ENCODE assay signal across 8 mouse cellular contexts in genomic region chr5:92042377-92043348, GRCm38 (mm10). TPM values are rescaled to one million over a fixed set of nuclear protein-coding genes. Genes with fewer than 3 reads are reported as not detected.
DNase-seq lines count a peak whose midpoint lies in the region; ATAC-seq lines count a peak whose summit lies in the region.

No protein-coding gene starts in this region.

- H3K27ac ChIP-seq in heart, embryonic 10.5 days = peak overlapping the region; percentile 82
- H3K27ac ChIP-seq in kidney, embryonic 15.5 days = 0 out of 2 replicates have a peak overlapping the region, but pooled peaks have one; percentile 32

- DNase-seq in B cell, adult 2 months = peak; percentile 97
- peak; percentile 98 for DNase-seq in brain, adult 2 months (ENCODE audit: low read depth, low spot score)
- peak; percentile 97 for DNase-seq in heart, embryonic 10.5 days (ENCODE audit: low spot score)
- peak; percentile 96 for DNase-seq in liver
- peak; percentile 94 to 98 for DNase-seq in spleen, postnatal 4 days (ENCODE audit: low spot score in 2 of 2)

- peak overlapping the region; percentile 82 for H3K4me2 ChIP-seq in kidney, embryonic 15.5 days

- no peaks in the 10 kb centered on the region for H3K9me3 ChIP-seq in heart, embryonic 10.5 days
- no peaks in the 10 kb centered on the region for H3K9me3 ChIP-seq in kidney, embryonic 15.5 days (replicated peaks)

- no peaks in the 10 kb centered on the region for H3K36me3 ChIP-seq in heart, embryonic 10.5 days
- H3K36me3 ChIP-seq in kidney, embryonic 15.5 days = no peaks in the 10 kb centered on the region

- H3K4me3 ChIP-seq in heart, embryonic 10.5 days = peak overlapping the region; percentile 86
- H3K4me3 ChIP-seq in kidney, embryonic 15.5 days (replicated peaks) = peak overlapping the region; percentile 79

- peak; percentile 99 for ATAC-seq in erythroblast, adult 5-6 weeks (replicated peaks; ENCODE audit: low FRiP score, poor library complexity, severe bottlenecking)
- peak; percentile 100 for ATAC-seq in kidney, embryonic 15.5 days (replicated peaks; ENCODE audit: low FRiP score)
- ATAC-seq in monocyte, adult 5-6 weeks (replicated peaks; ENCODE audit: insufficient number of reproducible peaks, low FRiP score, low TSS enrichment, poor library complexity, severe bottlenecking) = peak; percentile 97

- peak overlapping the region; percentile 42 for H3K9ac ChIP-seq in kidney, embryonic 15.5 days

- peaks cover 6% of the 10 kb centered on the region; the same call in 1 of the 2 replicates for H3K4me1 ChIP-seq in heart, embryonic 10.5 days
- H3K4me1 ChIP-seq in kidney, embryonic 15.5 days = peaks cover 4% of the 10 kb centered on the region; the same call in 1 of the 2 replicates

- under 1% methylated on average over 68 of the region's 68 CpGs for WGBS in heart, embryonic 10.5 days
- WGBS in kidney, embryonic 15.5 days = under 1% methylated on average over 67 of the region's 68 CpGs

- H3K27me3 ChIP-seq in heart, embryonic 10.5 days (ENCODE audit: insufficient read depth, poor library complexity, severe bottlenecking) = no peaks in the 10 kb centered on the region; the same call in 1 of the 2 replicates
- H3K27me3 ChIP-seq in kidney, embryonic 15.5 days = peaks cover 9% of the 10 kb centered on the region

RNA-seq across cellular contexts. Expression of gene Cdkl2, which starts 1.0 kb away (rescaled TPM):
- total RNA-seq in erythroblast, adult 5-6 weeks (2015; ENCODE audit: low replicate concordance) = 0.21 TPM in 1 of 2 replicates, not detected in the other
- 0.14 and 0.68 TPM in 2 replicates for total RNA-seq in erythroblast, adult 5-6 weeks (2017; ENCODE audit: low replicate concordance)
- 0.68 and 0.99 TPM in 2 replicates for polyA plus RNA-seq in heart, embryonic 10.5 days (2016; fragmentation: Nextera tagmentation; extraction: Ambion mirVana)
- 1.1 and 1.8 TPM in 2 replicates for polyA plus RNA-seq in kidney, embryonic 15.5 days (2015; fragmentation: Nextera tagmentation; extraction: Ambion mirVana)
- 0.48 to 1.3 TPM in 2 of 3 replicates, not detected in the other for total RNA-seq in monocyte, adult 5-6 weeks (2017)

RNA-seq across cellular contexts. Expression of gene G3bp2, which starts 40.9 kb away (rescaled TPM):
- total RNA-seq in erythroblast, adult 5-6 weeks (2015; ENCODE audit: low replicate concordance) = 33.2 and 33.8 TPM in 2 replicates
- 35.0 and 43.8 TPM in 2 replicates for total RNA-seq in erythroblast, adult 5-6 weeks (2017; ENCODE audit: low replicate concordance)
- polyA plus RNA-seq in heart, embryonic 10.5 days (2016; fragmentation: Nextera tagmentation; extraction: Ambion mirVana) = 207 and 210 TPM in 2 replicates
- polyA plus RNA-seq in kidney, embryonic 15.5 days (2015; fragmentation: Nextera tagmentation; extraction: Ambion mirVana) = 174 and 191 TPM in 2 replicates
- 133 to 155 TPM (median 141 TPM) in 3 replicates for total RNA-seq in monocyte, adult 5-6 weeks (2017)

RNA-seq across cellular contexts. Expression of gene Odaph, which starts 55.4 kb away (rescaled TPM):
- total RNA-seq in erythroblast, adult 5-6 weeks (2015; ENCODE audit: low replicate concordance) = not detected in 2 replicates
- total RNA-seq in erythroblast, adult 5-6 weeks (2017; ENCODE audit: low replicate concordance) = not detected in 2 replicates
- not detected in 2 replicates for polyA plus RNA-seq in heart, embryonic 10.5 days (2016; fragmentation: Nextera tagmentation; extraction: Ambion mirVana)
- not detected in 2 replicates for polyA plus RNA-seq in kidney, embryonic 15.5 days (2015; fragmentation: Nextera tagmentation; extraction: Ambion mirVana)
- 0.67 TPM in 1 of 3 replicates, not detected in the others for total RNA-seq in monocyte, adult 5-6 weeks (2017)

Comparison
In these comparisons a context has a peak if more than half of its experiments do, and no peak if none do; other contexts are left out.
1. Peak in every context shown above with its lines: DNase-seq, ATAC-seq, H3K4me3 ChIP-seq and H3K27ac ChIP-seq.